Mouse (Mus musculus) MN1 (cell line): Measurements from ENCODE around the gene Mtrf1l.

ENCODE experiments used
- DNase-seq: peaks from one replicate; pipeline ENCODE4 v3.0.0-alpha.2; 2016; ENCODE audit warnings: low spot score

Gene Mtrf1l

GRCm38 (mm10) chr10:5804691-5805156, 19.0 kb downstream of the Mtrf1l start:
- no peak for DNase-seq

- no peak for DNase-seq
These were observed 20.0 kb downstream of the Mtrf1l start for GRCm38 (mm10) chr10:5803739-5804138.

- DNase-seq: no peak
These were observed 20.8 kb downstream of the Mtrf1l start for GRCm38 (mm10) chr10:5802866-5803265.

GRCm38 (mm10) chr10:5800490-5800889, 23.2 kb downstream of the Mtrf1l start:
- DNase-seq: peak; percentile 68

- DNase-seq: no peak
These were observed 25.6 kb downstream of the Mtrf1l start for GRCm38 (mm10) chr10:5798069-5798468.

- DNase-seq: peak; percentile 70
These were observed 33.1 kb downstream of the Mtrf1l start for GRCm38 (mm10) chr10:5790657-5791056.

- DNase-seq: peak; percentile 37
These were observed 36.8 kb downstream of the Mtrf1l start for GRCm38 (mm10) chr10:5786923-5787322.
